Mouse (Mus musculus) hindbrain, embryonic 11.5 days (tissue): ENCODE data around the gene Gm30191. TPM values are rescaled to one million over a fixed set of nuclear protein-coding genes. Genes with fewer than 3 reads are reported as not detected.

Source experiments
- ATAC-seq: fragments of 200-750 bp; cut with Nextera tagmentation; 2 replicates; pipeline ENCODE4 v1.8.0; 2017; ENCODE audit warnings: mild to moderate bottlenecking, moderate TSS enrichment, moderate library complexity; ENCODE audit not compliant: low FRiP score
- DNase-seq: peaks from one replicate; pipeline ENCODE4 v3.0.0-alpha.2; 2015; ENCODE audit warnings: low spot score
- H3K27ac ChIP-seq: fragments of 300-500 bp; sonication (generic); 2 replicates; pipeline ENCODE4 v1.5.1; 2014; ENCODE audit warnings: mild to moderate bottlenecking, low read depth, low read length
- H3K27me3 ChIP-seq: fragments of 300-500 bp; sonication (generic); 2 replicates; pipeline ENCODE4 v1.6.1; 2014; ENCODE audit warnings: mild to moderate bottlenecking, low read length, moderate library complexity, mixed read lengths; ENCODE audit not compliant: control insufficient read depth, insufficient read depth
- H3K36me3 ChIP-seq: fragments of 300-500 bp; sonication (generic); 2 replicates; pipeline ENCODE4 v1.6.1; 2014; ENCODE audit warnings: mild to moderate bottlenecking, low read length, moderate library complexity, mixed read lengths; ENCODE audit not compliant: control insufficient read depth, insufficient read depth
- H3K4me1 ChIP-seq: fragments of 300-500 bp; sonication (generic); replicated peaks from 2 replicates; pipeline ENCODE4 v1.6.1; 2014; ENCODE audit warnings: low read length, mixed read lengths; ENCODE audit not compliant: control insufficient read depth, insufficient read depth
- H3K4me2 ChIP-seq: fragments of 300-500 bp; sonication (generic); replicated peaks from 2 replicates; pipeline ENCODE4 v1.6.1; 2014; ENCODE audit warnings: mild to moderate bottlenecking, low read depth, low read length
- H3K4me3 ChIP-seq: fragments of 300-500 bp; sonication (generic); 2 replicates; pipeline ENCODE4 v1.5.1; 2014; ENCODE audit warnings: low read depth, low read length
- H3K9ac ChIP-seq: fragments of 300-500 bp; sonication (generic); 2 replicates; pipeline ENCODE4 v1.6.1; 2014; ENCODE audit warnings: low read depth, low read length
- H3K9me3 ChIP-seq: fragments of 300-500 bp; sonication (generic); 2 replicates; pipeline ENCODE4 v1.6.1; 2016; ENCODE audit warnings: low read length; ENCODE audit not compliant: control insufficient read depth
- WGBS: fragments of 180-500 bp; shearing (Covaris S2); extraction: QIAGEN DNeasy Blood & Tissue Kit; methylation state at CpG from one replicate; pipeline ENCODE4 v1.1.7; 2014; 5-methylcytosine and 5-hydroxymethylcytosine counted together
- polyA plus RNA-seq: library from polyadenylated mRNA; unstranded; fragments of >200 nt; fragmentation: Nextera tagmentation; extraction: Ambion mirVana; gene quantifications from 2 replicates; pipeline ENCODE4 v1.2.1, GENCODE M21; 2014

Gm30191 gene
- polyA plus RNA-seq, result 0.42 and 0.56 TPM in 2 replicates

DNA sequence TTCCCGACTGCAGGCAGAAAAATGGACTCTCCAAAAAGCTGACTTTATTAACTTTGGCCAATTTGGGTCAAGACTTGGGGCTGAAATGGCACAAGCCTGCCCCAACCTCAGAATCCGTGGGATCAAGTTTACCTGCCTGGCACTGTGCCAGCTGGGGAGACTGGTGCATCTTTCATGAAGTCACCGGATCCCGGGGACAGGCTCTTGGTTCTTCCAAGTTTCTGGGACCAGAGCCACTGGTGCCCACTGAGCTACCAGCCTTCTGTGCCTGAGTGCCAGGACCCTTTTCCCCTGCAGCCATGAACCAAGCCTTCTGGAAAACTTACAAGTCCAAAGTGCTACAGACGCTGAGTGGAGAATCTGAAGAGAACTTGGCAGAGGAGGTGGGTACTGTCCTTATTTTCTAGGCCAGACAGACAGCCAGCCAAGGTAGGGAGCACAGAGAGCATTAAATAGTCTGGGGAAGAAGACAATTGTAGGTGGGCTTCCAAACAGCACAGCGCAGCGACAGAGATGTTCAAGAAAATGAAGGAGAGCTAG, at the start of gene Gm30191:
TSS of gene Gm30191 (plus strand) at position 217 of the 540 bp plus-strand sequence.
- no peaks in the 10 kb centered on the region for H3K36me3 ChIP-seq
- peaks cover 11% of the 10 kb centered on the region for H3K4me1 ChIP-seq
- no peak for DNase-seq
- peaks cover 32% of the 10 kb centered on the region for H3K27me3 ChIP-seq
- H3K4me3 ChIP-seq, result peak within 1 kb of the TSS; percentile 84; the same call in 1 of the 2 replicates
- H3K4me2 ChIP-seq, result peak within 1 kb of the TSS; percentile 95
- WGBS, result 72% methylated on average over 7 of the region's 7 CpGs
- peak within 1 kb of the TSS; percentile 44; the same call in 1 of the 2 replicates for H3K9ac ChIP-seq
- ATAC-seq, result no peak
- no peak within 1 kb of the TSS for H3K27ac ChIP-seq
- no peaks in the 10 kb centered on the region for H3K9me3 ChIP-seq

- Histone ChIP-seq H3K9ac (no peak overlapping the region), H3K4me3 (no peak overlapping the region), H3K9me3 (no peaks in the 10 kb centered on the region), H3K4me2 (no peak overlapping the region), H3K27ac (no peak overlapping the region), H3K4me1 (no peaks in the 10 kb centered on the region), H3K27me3 (no peaks in the 10 kb centered on the region), H3K36me3 (no peaks in the 10 kb centered on the region)
- DNase-seq (no peak), ATAC-seq (no peak)
- WGBS, result 69% methylated on average over 2 of the region's 2 CpGs
Measured at GRCm38 (mm10) chr4:134199371-134199770, 47.4 kb upstream of the Gm30191 start.

- H3K9me3 ChIP-seq, result no peaks in the 10 kb centered on the region
- ATAC-seq (no peak), DNase-seq (no peak)
- no peaks in the 10 kb centered on the region for H3K36me3 ChIP-seq
- WGBS, result 90% methylated on average over 4 of the region's 4 CpGs
- H3K4me2 ChIP-seq, result no peak within 1 kb of the TSS
- H3K4me3 ChIP-seq, result no peak within 1 kb of the TSS
- H3K27ac ChIP-seq, result no peak within 1 kb of the TSS
- no peaks in the 10 kb centered on the region for H3K27me3 ChIP-seq
- no peaks in the 10 kb centered on the region for H3K4me1 ChIP-seq
- H3K9ac ChIP-seq, result no peak within 1 kb of the TSS
Measured at GRCm38 (mm10) chr4:134202904-134203303, 43.8 kb upstream of the Gm30191 start, which contains the start of gene Gm7534. TSS of gene Gm7534 (minus strand) at chr4:134203004.

DNA sequence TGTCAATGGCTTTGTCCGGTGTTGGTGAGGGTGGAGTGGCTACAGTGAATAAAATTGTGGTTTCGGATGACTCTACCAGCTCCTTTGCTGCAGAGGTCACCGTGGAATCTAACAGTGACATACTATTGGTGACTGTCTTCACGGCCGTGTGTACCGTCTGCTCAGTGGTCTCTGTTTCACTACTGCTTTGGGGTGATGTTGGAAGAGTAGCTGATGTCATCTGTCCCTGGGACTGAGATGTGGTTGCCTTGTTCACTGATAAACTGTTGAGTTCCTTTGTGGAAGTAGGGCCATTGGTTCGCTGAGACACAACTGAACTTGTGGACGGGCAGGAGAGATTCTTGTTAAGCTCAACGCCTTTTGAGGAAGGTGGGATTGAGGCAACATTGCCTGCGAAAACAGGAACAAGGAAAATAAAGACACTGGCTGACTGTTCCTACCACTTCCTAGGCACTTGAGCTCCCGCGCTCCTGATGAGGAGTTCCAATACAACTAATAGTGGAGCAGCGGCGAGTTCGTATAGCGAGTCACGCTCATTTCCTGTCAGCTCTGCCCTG, 43.3 kb upstream of the Gm30191 start:
- Histone ChIP-seq H3K4me3 (no peak overlapping the region), H3K4me1 (no peaks in the 10 kb centered on the region), H3K9me3 (no peaks in the 10 kb centered on the region), H3K27me3 (no peaks in the 10 kb centered on the region), H3K4me2 (no peak overlapping the region), H3K36me3 (no peaks in the 10 kb centered on the region), H3K9ac (no peak overlapping the region), H3K27ac (no peak overlapping the region)
- DNase-seq (no peak), ATAC-seq (no peak)
- 88% methylated on average over 17 of the region's 17 CpGs for WGBS

DNA sequence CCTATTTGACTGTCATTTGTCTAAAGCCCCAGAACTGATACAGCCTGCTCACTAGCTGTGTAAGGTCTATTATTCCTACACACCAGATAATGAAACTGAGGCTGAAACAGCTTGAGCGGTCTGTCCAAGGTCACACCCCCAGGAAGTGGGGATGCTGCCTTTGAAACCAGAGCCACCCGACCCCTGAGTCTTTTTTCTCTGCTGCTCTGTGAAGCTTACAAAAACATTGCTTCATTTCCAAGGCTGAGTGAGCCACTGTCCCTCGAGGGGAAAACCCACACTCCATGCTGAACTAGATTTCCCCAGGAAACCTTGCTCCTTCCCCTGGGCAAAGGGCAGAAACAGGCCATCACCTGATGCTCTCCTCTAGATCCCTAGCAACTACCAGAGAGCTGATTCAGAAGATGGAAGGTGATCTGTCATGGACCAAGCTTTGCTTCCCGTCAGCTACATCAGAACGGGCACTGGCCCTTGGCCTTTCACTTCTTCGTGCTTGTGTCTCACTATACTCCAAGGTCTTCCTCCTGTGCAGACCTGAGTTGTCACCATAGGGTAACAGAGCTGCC, 40.2 kb upstream of the Gm30191 start:
- no peak for ATAC-seq
- H3K4me1 ChIP-seq, result no peaks in the 10 kb centered on the region
- no peaks in the 10 kb centered on the region for H3K36me3 ChIP-seq
- H3K9ac ChIP-seq, result no peak overlapping the region
- 43% methylated on average over 6 of the region's 6 CpGs for WGBS
- H3K4me2 ChIP-seq, result no peak overlapping the region
- no peak overlapping the region for H3K27ac ChIP-seq
- H3K27me3 ChIP-seq, result no peaks in the 10 kb centered on the region
- no peaks in the 10 kb centered on the region for H3K9me3 ChIP-seq
- no peak overlapping the region for H3K4me3 ChIP-seq
- DNase-seq, result no peak

DNA sequence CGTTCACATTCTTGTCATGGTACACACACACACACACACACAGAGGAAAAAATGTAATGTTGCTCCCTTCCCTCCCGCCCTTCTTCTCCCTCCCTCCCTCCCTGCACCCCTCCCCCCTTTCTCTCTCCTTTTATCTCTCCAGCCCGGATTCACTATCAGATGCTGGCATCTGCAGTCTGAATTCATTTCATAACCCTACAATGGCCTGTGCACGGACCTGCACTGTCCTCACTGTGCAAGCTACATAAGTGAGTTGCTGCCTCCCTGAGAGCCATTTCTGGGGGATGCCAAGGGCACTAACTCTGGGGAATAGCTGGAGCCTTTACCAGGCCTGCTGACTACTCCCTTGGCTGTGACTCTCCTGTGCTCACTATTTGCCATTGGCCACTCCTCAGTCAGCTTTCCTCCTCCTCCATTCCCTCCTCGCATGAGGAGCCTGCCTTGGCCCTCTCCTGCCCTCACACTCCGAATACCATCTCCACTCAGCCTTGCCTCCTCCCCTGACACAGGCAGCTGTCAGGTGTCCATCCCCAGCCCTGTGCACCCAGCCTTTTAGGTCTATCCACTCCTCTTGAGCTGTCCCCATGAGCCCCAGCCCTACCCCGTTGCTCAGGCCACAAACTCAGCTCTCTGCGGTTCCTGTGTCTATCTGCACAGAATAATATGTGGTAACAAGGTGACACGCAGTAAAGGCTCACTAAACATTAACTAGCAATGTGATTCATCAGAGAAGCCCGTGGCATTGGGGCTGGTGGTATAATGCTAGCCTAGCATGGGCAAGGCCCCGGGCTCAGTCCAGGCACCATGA, 23.7 kb upstream of the Gm30191 start:
- WGBS, result 66% methylated on average over 11 of the region's 11 CpGs
- Histone ChIP-seq H3K9ac (no peak overlapping the region), H3K9me3 (no peaks in the 10 kb centered on the region), H3K4me3 (no peak overlapping the region), H3K27me3 (no peaks in the 10 kb centered on the region), H3K27ac (no peak overlapping the region), H3K36me3 (no peaks in the 10 kb centered on the region), H3K4me1 (no peaks in the 10 kb centered on the region), H3K4me2 (no peak overlapping the region)
- no peak for ATAC-seq
- no peak for DNase-seq

GRCm38 (mm10) chr4:134227194-134227593, 19.5 kb upstream of the Gm30191 start, which contains the start of gene Catsper4:
TSS of gene Catsper4 (minus strand) at chr4:134227383.
- H3K4me2 ChIP-seq, result no peak within 1 kb of the TSS
- WGBS, result 76% methylated on average over 8 of the region's 8 CpGs

DNA sequence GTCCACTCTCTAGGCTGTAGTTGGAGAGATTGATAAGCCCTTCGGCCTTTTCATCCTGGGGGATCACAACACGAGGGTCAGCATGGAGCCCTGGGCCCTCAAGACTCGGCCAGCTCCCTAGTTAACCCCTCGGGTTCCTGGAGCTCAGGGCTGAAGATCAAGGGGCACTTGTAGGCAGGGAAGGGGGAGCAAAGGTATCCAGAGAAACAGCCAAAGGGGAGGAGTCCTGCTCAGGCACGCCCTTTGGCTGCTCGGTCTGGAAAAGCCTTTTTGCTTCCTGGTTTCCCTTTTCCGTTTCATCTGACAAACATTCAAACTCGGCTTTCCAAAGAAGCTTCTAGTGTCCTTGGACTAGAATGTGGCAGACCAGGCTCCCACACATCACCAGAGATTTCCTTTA, 16.3 kb upstream of the Gm30191 start:
- 44% methylated on average over 8 of the region's 8 CpGs for WGBS
- Histone ChIP-seq H3K9me3 (no peaks in the 10 kb centered on the region), H3K4me1 (no peaks in the 10 kb centered on the region), H3K4me2 (no peak overlapping the region), H3K27ac (no peak overlapping the region), H3K36me3 (no peaks in the 10 kb centered on the region), H3K4me3 (no peak overlapping the region), H3K9ac (no peak overlapping the region), H3K27me3 (no peaks in the 10 kb centered on the region)
- DNase-seq, result no peak
- ATAC-seq, result no peak

More at GRCm38 (mm10) chr4:134227194-134227593, 19.5 kb upstream of the Gm30191 start, which contains the start of gene Catsper4:
- Histone ChIP-seq H3K4me1 (no peaks in the 10 kb centered on the region), H3K4me3 (no peak within 1 kb of the TSS), H3K9ac (no peak within 1 kb of the TSS), H3K27me3 (no peaks in the 10 kb centered on the region), H3K9me3 (no peaks in the 10 kb centered on the region), H3K27ac (no peak within 1 kb of the TSS), H3K36me3 (no peaks in the 10 kb centered on the region)
- DNase-seq (no peak), ATAC-seq (no peak)
